Mouse (Mus musculus) neural tube, embryonic 14.5 days (tissue): ENCODE results near the gene Arid3b. TPM values are rescaled to one million over a fixed set of nuclear protein-coding genes. Genes with fewer than 3 reads are reported as not detected.

Source experiments
- ATAC-seq: fragments of 200-750 bp; cut with Nextera tagmentation; 2 replicates; pipeline ENCODE4 v1.8.0; 2017; ENCODE audit warnings: low read depth, mild to moderate bottlenecking, moderate TSS enrichment, moderate library complexity
- H3K27ac ChIP-seq: fragments of 300-500 bp; sonication (generic); 2 replicates; pipeline ENCODE4 v1.5.1; 2014; ENCODE audit warnings: low read depth, mild to moderate bottlenecking, control low read depth, low read length, moderate library complexity, mixed read lengths
- H3K27me3 ChIP-seq: fragments of 300-500 bp; sonication (generic); 2 replicates; pipeline ENCODE4 v1.6.1; 2014; ENCODE audit warnings: low read length; ENCODE audit not compliant: control insufficient read depth, insufficient read depth
- H3K36me3 ChIP-seq: fragments of 300-500 bp; sonication (generic); 2 replicates; pipeline ENCODE4 v1.6.1; 2014; ENCODE audit warnings: low read length, mixed read lengths; ENCODE audit not compliant: control insufficient read depth, insufficient read depth
- H3K4me1 ChIP-seq: fragments of 300-500 bp; sonication (generic); 2 replicates; pipeline ENCODE4 v1.6.1; 2014; ENCODE audit warnings: low read length; ENCODE audit not compliant: control insufficient read depth, insufficient read depth
- H3K4me2 ChIP-seq: fragments of 300-500 bp; sonication (generic); 2 replicates; pipeline ENCODE4 v1.6.1; 2014; ENCODE audit warnings: mild to moderate bottlenecking, low read depth, low read length, control low read depth
- H3K4me3 ChIP-seq: fragments of 300-500 bp; sonication (generic); 2 replicates; pipeline ENCODE4 v1.5.1; 2014; ENCODE audit warnings: low read depth, low read length, control low read depth, mixed read lengths
- H3K9ac ChIP-seq: fragments of 300-500 bp; sonication (generic); replicated peaks from 2 replicates; pipeline ENCODE4 v1.6.1; 2014; ENCODE audit warnings: low read depth, mild to moderate bottlenecking, control low read depth, low read length, mixed read lengths
- H3K9me3 ChIP-seq: fragments of 300-500 bp; sonication (generic); 2 replicates; pipeline ENCODE4 v1.6.1; 2016; ENCODE audit warnings: low read length; ENCODE audit not compliant: control insufficient read depth
- WGBS: fragments of 180-500 bp; shearing (Covaris S2); extraction: QIAGEN DNeasy Blood & Tissue Kit; methylation state at CpG from one replicate; pipeline ENCODE4 v1.1.7; 2014; 5-methylcytosine and 5-hydroxymethylcytosine counted together
- polyA plus RNA-seq: library from polyadenylated mRNA; unstranded; fragments of >200 nt; fragmentation: Nextera tagmentation; extraction: Ambion mirVana; gene quantifications from 2 replicates; pipeline ENCODE4 v1.2.1, GENCODE M21; 2014

Gene Arid3b
- polyA plus RNA-seq, 1 experiment from 2014 or later, result 6.3 TPM

DNA sequence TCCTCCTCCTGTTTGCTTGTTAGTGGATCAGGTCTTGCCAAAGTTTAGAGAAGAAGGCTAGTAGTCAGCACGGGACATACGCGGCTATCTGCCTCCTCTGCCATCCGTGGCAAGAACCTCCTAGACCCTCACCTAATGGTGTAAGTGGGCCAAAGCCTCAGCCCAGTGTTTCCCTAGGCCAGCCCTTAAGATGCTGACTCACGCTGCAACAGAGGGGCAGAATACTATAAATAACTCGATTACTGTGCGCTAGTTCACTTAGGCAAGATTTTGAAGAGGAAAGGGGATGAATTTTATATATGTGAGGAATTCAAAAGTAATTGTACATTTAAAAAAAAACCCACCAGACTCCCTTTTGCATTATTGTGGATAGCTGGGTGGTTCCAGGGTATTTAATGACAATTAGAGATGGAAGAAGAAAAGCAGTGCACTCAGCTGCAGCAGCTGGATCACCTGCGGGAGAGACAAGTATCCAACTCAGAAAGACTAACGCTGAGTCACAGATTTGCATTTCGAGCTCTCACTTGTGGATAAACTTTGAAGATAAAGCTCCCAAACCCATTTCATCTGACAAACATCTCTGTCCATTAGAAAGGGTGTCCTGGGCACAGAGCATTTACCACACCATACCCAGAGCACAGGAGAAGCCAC lies 31.4 kb downstream of the Arid3b start:
- WGBS, result 62% methylated on average over 10 of the region's 10 CpGs
- no peaks in the 10 kb centered on the region for H3K36me3 ChIP-seq
- H3K4me1 ChIP-seq, result peaks cover 29% of the 10 kb centered on the region
- no peak overlapping the region for H3K27ac ChIP-seq
- no peak for ATAC-seq
- H3K9me3 ChIP-seq, result no peaks in the 10 kb centered on the region
- H3K27me3 ChIP-seq, result no peaks in the 10 kb centered on the region
- H3K4me2 ChIP-seq, result no peak overlapping the region
- H3K9ac ChIP-seq, result no peak overlapping the region
- no peak overlapping the region for H3K4me3 ChIP-seq

GRCm38 (mm10) chr9:57803839-57804238 lies 32.8 kb downstream of the Arid3b start:
- WGBS, result 11% methylated on average over 4 of the region's 4 CpGs
- no peaks in the 10 kb centered on the region for H3K9me3 ChIP-seq
- H3K4me3 ChIP-seq, result no peak overlapping the region
- no peak overlapping the region for H3K4me2 ChIP-seq
- H3K4me1 ChIP-seq, result peaks cover 16% of the 10 kb centered on the region
- no peak for ATAC-seq
- no peak overlapping the region for H3K9ac ChIP-seq
- H3K27me3 ChIP-seq, result no peaks in the 10 kb centered on the region
- no peaks in the 10 kb centered on the region for H3K36me3 ChIP-seq
- H3K27ac ChIP-seq, result peak overlapping the region; percentile 12; the same call in 1 of the 2 replicates

- H3K4me1 ChIP-seq, result peaks cover 9% of the 10 kb centered on the region
- no peaks in the 10 kb centered on the region for H3K9me3 ChIP-seq
- no peaks in the 10 kb centered on the region for H3K27me3 ChIP-seq
- no peak overlapping the region for H3K4me2 ChIP-seq
- H3K27ac ChIP-seq, result no peak overlapping the region
- 9% methylated on average over 3 of the region's 3 CpGs for WGBS
- H3K4me3 ChIP-seq, result no peak overlapping the region
- H3K36me3 ChIP-seq, result no peaks in the 10 kb centered on the region
- no peak overlapping the region for H3K9ac ChIP-seq
- no peak for ATAC-seq
Measured at GRCm38 (mm10) chr9:57803047-57803446, 33.5 kb downstream of the Arid3b start.

DNA sequence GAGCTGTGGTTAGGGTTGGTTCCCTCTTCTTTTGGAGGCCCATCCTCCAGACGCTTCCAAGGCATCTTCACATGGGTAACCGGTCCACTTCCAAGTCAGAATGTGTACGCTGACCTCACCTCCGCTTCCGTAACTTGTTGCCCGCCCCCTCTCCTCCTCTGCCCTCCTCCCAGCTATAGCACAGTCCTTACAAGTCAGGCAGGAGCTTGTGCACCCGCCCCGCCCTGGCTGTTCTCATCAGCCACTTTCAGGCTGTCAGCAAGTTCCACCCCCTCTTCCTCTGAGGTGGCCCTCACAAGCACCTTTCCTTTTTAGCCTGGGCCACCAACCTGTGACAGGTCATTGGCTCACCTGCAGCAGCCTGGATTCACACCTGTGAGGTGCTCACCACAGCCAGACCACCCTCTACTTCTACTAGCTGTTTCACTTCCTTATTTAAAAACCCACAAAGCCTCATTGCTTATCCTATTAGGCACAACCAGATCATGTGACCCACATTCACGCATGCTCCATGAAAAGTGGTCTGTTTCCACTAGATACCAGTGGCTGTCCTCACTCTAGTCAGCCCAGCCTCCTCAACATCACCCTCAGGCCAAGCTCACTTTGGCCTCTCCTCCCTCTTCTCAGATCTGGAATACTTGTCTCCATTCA lies 36.1 kb downstream of the Arid3b start:
- no peak overlapping the region for H3K9ac ChIP-seq
- peaks cover 14% of the 10 kb centered on the region for H3K36me3 ChIP-seq
- H3K4me3 ChIP-seq, result no peak overlapping the region
- no peaks in the 10 kb centered on the region for H3K4me1 ChIP-seq
- 88% methylated on average over 9 of the region's 9 CpGs for WGBS
- H3K4me2 ChIP-seq, result no peak overlapping the region
- no peaks in the 10 kb centered on the region for H3K27me3 ChIP-seq
- H3K27ac ChIP-seq, result no peak overlapping the region
- ATAC-seq, result no peak
- no peaks in the 10 kb centered on the region for H3K9me3 ChIP-seq

GRCm38 (mm10) chr9:57798725-57799253 lies 37.8 kb downstream of the Arid3b start:
- no peaks in the 10 kb centered on the region for H3K27me3 ChIP-seq
- 7% methylated on average over 10 of the region's 10 CpGs for WGBS
- no peaks in the 10 kb centered on the region for H3K4me1 ChIP-seq
- H3K9me3 ChIP-seq, result no peaks in the 10 kb centered on the region
- H3K4me2 ChIP-seq, result no peak overlapping the region
- H3K9ac ChIP-seq, result no peak overlapping the region
- H3K36me3 ChIP-seq, result peaks cover 23% of the 10 kb centered on the region
- no peak overlapping the region for H3K4me3 ChIP-seq
- no peak overlapping the region for H3K27ac ChIP-seq
- no peak for ATAC-seq

DNA sequence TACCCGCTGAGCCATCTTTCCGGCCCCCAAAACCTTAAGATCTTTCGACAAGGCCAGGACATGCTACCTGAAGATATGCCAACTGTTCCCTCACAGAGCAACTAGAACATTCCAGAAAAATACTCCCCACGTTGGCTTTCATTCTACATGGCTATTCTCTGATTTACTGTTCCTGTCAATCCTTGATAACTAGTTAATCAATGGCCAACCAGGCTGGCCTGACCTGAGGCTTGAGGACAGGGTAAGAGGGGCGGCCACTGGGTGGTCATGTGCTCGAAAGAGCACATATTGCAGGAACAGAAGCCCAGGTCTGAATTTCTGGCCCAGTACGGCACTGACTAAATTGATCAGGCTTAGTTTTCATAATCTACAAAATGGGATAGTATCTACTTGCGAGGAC lies 39.1 kb downstream of the Arid3b start:
- Histone ChIP-seq H3K4me1 (no peaks in the 10 kb centered on the region), H3K9ac (no peak overlapping the region), H3K4me3 (no peak overlapping the region), H3K27me3 (no peaks in the 10 kb centered on the region), H3K36me3 (peaks cover 23% of the 10 kb centered on the region), H3K4me2 (no peak overlapping the region), H3K9me3 (no peaks in the 10 kb centered on the region), H3K27ac (no peak overlapping the region)
- ATAC-seq, result no peak
- WGBS, result 94% methylated on average over 8 of the region's 8 CpGs

DNA sequence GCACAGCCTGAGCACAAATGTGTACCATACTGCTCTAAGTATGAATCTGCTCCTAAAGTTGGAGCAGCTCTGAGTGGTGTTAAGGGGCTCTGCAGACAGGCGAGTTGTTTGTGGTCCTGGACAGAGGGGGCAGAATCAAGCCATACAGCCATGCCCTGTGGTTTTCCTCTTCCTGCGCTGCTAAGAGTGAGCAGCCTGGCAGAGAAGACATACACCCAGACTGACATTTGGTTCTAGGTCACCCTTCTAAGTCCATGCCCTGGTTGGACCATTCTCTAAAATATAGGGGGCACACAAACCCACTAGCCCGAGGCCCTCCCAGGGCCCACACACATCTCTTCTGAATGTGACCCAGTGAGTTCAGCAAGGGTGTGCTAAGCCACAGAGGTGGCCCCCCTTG lies 46.9 kb downstream of the Arid3b start:
- Histone ChIP-seq H3K27ac (no peak overlapping the region), H3K36me3 (peaks cover 16% of the 10 kb centered on the region), H3K27me3 (no peaks in the 10 kb centered on the region), H3K4me3 (no peak overlapping the region), H3K4me2 (no peak overlapping the region), H3K9ac (no peak overlapping the region), H3K9me3 (no peaks in the 10 kb centered on the region), H3K4me1 (no peaks in the 10 kb centered on the region)
- no peak for ATAC-seq
- 90% methylated on average over 3 of the region's 3 CpGs for WGBS

GRCm38 (mm10) chr9:57782656-57783055 lies 53.9 kb downstream of the Arid3b start:
- Histone ChIP-seq H3K4me2 (no peak overlapping the region), H3K9ac (no peak overlapping the region), H3K9me3 (no peaks in the 10 kb centered on the region), H3K36me3 (no peaks in the 10 kb centered on the region), H3K27ac (no peak overlapping the region), H3K27me3 (no peaks in the 10 kb centered on the region), H3K4me3 (no peak overlapping the region), H3K4me1 (no peaks in the 10 kb centered on the region)
- no peak for ATAC-seq
- WGBS, result 92% methylated on average over 3 of the region's 3 CpGs

- WGBS, result 50% methylated on average over 4 of the region's 4 CpGs
- H3K4me1 ChIP-seq, result no peaks in the 10 kb centered on the region
- H3K27ac ChIP-seq, result no peak overlapping the region
- no peaks in the 10 kb centered on the region for H3K36me3 ChIP-seq
- no peak for ATAC-seq
- H3K9me3 ChIP-seq, result no peaks in the 10 kb centered on the region
- no peak overlapping the region for H3K9ac ChIP-seq
- H3K27me3 ChIP-seq, result no peaks in the 10 kb centered on the region
- no peak overlapping the region for H3K4me2 ChIP-seq
- H3K4me3 ChIP-seq, result no peak overlapping the region
Measured at GRCm38 (mm10) chr9:57775736-57776135, 60.9 kb downstream of the Arid3b start.
